Mouse (Mus musculus) liver, embryonic 14.5 days (tissue): ENCODE results near the gene Dnah3. TPM values are rescaled to one million over a fixed set of nuclear protein-coding genes. Genes with fewer than 3 reads are reported as not detected.
A peak's percentile ranks its signal among the peaks of the same experiment; 100 is the strongest.

Experiments
- ATAC-seq: fragments of 200-750 bp; cut with Nextera tagmentation; 2 replicates; pipeline ENCODE4 v1.8.0; 2017; ENCODE audit warnings: moderate number of reproducible peaks, mild to moderate bottlenecking, moderate library complexity; ENCODE audit not compliant: insufficient read depth
- DNase-seq, 3 experiments: peaks; one replicate each; pipeline ENCODE4 v3.0.0-alpha.2; 2012 to 2013; ENCODE audit warnings: low read depth in 3 of 3, low spot score in 3 of 3
- H3K27ac ChIP-seq: fragments of 300-500 bp; sonication (generic); 2 replicates; pipeline ENCODE4 v1.5.1; 2014; ENCODE audit warnings: moderate library complexity, mild to moderate bottlenecking, control low read depth, inconsistent platforms
- H3K27me3 ChIP-seq: fragments of 300-500 bp; sonication (generic); 2 replicates; pipeline ENCODE4 v1.6.1; 2014; ENCODE audit warnings: mild to moderate bottlenecking, low read length, moderate library complexity; ENCODE audit not compliant: control insufficient read depth, insufficient read depth
- H3K36me3 ChIP-seq: fragments of 300-500 bp; sonication (generic); replicated peaks from 2 replicates; pipeline ENCODE4 v1.6.1; 2014; ENCODE audit warnings: low read depth; ENCODE audit not compliant: control insufficient read depth, insufficient read depth
- H3K4me1 ChIP-seq, 2 experiments: fragments of 200-500 bp in 1 of 2; fragments of 300-500 bp in 1 of 2; sonication (generic) in 1 of 2; replicated peaks; 2 replicates each; pipeline ENCODE4 v1.6.1; 2012 to 2014; ENCODE audit warnings: antibody characterized with exemption in 1 of 2, inconsistent platforms in 1 of 2, low read length in 1 of 2; ENCODE audit not compliant: control insufficient read depth in 2 of 2, insufficient read depth in 2 of 2
- H3K4me2 ChIP-seq: fragments of 300-500 bp; sonication (generic); 2 replicates; pipeline ENCODE4 v1.6.1; 2014; ENCODE audit warnings: low read depth, mild to moderate bottlenecking, control low read depth, moderate library complexity
- H3K4me3 ChIP-seq, 2 experiments: fragments of 200-500 bp in 1 of 2; fragments of 300-500 bp in 1 of 2; sonication (generic) in 1 of 2; 2 replicates each; pipeline ENCODE4 v1.5.1; 2012 to 2014; ENCODE audit warnings: low read depth in 2 of 2, low read length in 2 of 2, mild to moderate bottlenecking in 2 of 2, control low read depth in 1 of 2, inconsistent platforms in 1 of 2, moderate library complexity in 1 of 2; ENCODE audit not compliant: insufficient read depth in 1 of 2
- H3K9ac ChIP-seq: fragments of 300-500 bp; sonication (generic); replicated peaks from 2 replicates; pipeline ENCODE4 v1.6.1; 2014; ENCODE audit warnings: mild to moderate bottlenecking, control low read depth, moderate library complexity
- H3K9me3 ChIP-seq: fragments of 300-500 bp; sonication (generic); 2 replicates; pipeline ENCODE4 v1.6.1; 2016; ENCODE audit warnings: low read length, mixed read lengths; ENCODE audit not compliant: control insufficient read depth
- CTCF ChIP-seq: IDR thresholded peaks from 2 replicates; pipeline ENCODE4 v1.5.1; 2016; ENCODE audit warnings: antibody characterized with exemption, low read depth, control low read depth
- EP300 ChIP-seq: IDR thresholded peaks from 2 replicates; pipeline ENCODE4 v1.6.1; 2016; ENCODE audit warnings: antibody characterized with exemption, low read depth
- WGBS: fragments of 180-500 bp; shearing (Covaris S2); extraction: QIAGEN DNeasy Blood & Tissue Kit; methylation state at CpG from one replicate; pipeline ENCODE4 v1.1.7; 2014; ENCODE audit not compliant: insufficient replicate concordance; 5-methylcytosine and 5-hydroxymethylcytosine counted together
- polyA plus RNA-seq, 2 experiments: library from polyadenylated mRNA; depleted of rRNA in 1 of 2; stranded (reverse) in 1 of 2; unstranded in 1 of 2; fragments of >200 nt; fragmentation: Nextera tagmentation in 1 of 2; extraction: Ambion mirVana in 1 of 2; gene quantifications; 2 replicates each; pipeline versions ENCODE4 v1.2.1 to v1.2.3; 2012 to 2014

The Dnah3 gene
- polyA plus RNA-seq, 2 experiments, result not detected

DNA sequence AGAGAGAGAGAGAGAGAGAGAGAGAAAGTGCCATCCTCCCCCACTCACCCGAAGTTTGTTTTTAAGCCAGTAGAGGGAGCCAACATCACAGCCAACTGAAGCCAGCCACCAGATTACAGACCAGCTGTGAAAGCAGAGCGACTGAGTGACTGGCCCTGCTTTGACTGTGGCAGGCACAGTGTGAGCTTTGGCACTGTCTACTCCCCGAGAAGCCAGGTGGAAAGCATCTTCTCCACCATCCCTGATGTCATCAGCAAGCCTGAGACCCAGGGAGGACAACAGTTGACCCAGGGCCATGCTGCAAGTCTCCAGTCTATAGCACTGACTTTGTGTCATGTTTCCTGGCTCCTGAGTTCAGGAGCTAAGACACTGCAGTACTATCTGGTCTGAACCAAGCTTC lies 29.8 kb upstream of the Dnah3 start:
- no peak overlapping the region for H3K9ac ChIP-seq
- no peaks in the 10 kb centered on the region for H3K27me3 ChIP-seq
- DNase-seq (peak in 1 of 3 experiments; percentile 17), ATAC-seq (peak; percentile 50)
- H3K27ac ChIP-seq, result no peak overlapping the region
- H3K4me2 ChIP-seq, result no peak overlapping the region
- no peaks in the 10 kb centered on the region for H3K36me3 ChIP-seq
- peak; percentile 75 for TF ChIP-seq CTCF
- no peak for TF ChIP-seq EP300
- 2% methylated on average over 3 of the region's 3 CpGs for WGBS
- no peaks in the 10 kb centered on the region for H3K9me3 ChIP-seq
- no peaks in the 10 kb centered on the region for H3K4me1 ChIP-seq
- H3K4me3 ChIP-seq, result no peak overlapping the region

- WGBS, result 76% methylated on average over 4 of the region's 4 CpGs
- Histone ChIP-seq H3K36me3 (no peaks in the 10 kb centered on the region), H3K27ac (no peak overlapping the region), H3K9ac (no peak overlapping the region), H3K4me1 (no peaks in the 10 kb centered on the region), H3K4me3 (no peak overlapping the region), H3K4me2 (no peak overlapping the region), H3K9me3 (no peaks in the 10 kb centered on the region), H3K27me3 (no peaks in the 10 kb centered on the region)
- TF ChIP-seq EP300 (no peak), CTCF (no peak)
- ATAC-seq (no peak), DNase-seq (no peak)
Measured at GRCm38 (mm10) chr7:120123776-120124175, 28.7 kb upstream of the Dnah3 start.

DNA sequence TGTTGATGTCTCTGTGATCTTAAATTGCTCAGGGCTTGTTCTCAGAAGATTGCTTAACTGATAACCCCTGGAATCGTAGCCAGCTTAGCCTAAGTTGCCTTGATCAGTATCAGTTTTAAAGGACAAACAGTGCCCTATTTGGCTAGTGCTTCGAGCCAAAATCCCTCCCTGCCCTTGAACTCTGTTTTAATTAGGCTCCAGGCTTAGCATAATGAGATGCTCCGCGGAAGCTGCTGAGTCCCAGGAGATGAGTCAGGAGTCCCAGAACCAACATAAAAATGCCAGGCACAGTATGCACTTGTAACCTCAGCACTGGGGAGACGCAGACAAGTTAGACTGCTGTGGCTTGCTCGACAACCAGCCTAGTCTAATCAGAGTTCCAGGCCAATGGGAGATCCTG lies 22.4 kb upstream of the Dnah3 start:
- TF ChIP-seq EP300 (no peak), CTCF (no peak)

GRCm38 (mm10) chr7:120116976-120117375 lies 21.9 kb upstream of the Dnah3 start:
- Histone ChIP-seq H3K4me1 (no peaks in the 10 kb centered on the region), H3K4me2 (no peak overlapping the region), H3K27me3 (no peaks in the 10 kb centered on the region), H3K4me3 (no peak overlapping the region), H3K9me3 (no peaks in the 10 kb centered on the region), H3K36me3 (no peaks in the 10 kb centered on the region), H3K9ac (no peak overlapping the region), H3K27ac (no peak overlapping the region)
- DNase-seq (no peak), ATAC-seq (no peak)
- no peak for TF ChIP-seq CTCF
- TF ChIP-seq EP300, result no peak
- WGBS, result 71% methylated on average over 5 of the region's 5 CpGs

More for the DNA sequence above, 22.4 kb upstream of the Dnah3 start:
- no peaks in the 10 kb centered on the region for H3K36me3 ChIP-seq
- WGBS, result 50% methylated on average over 6 of the region's 6 CpGs
- no peaks in the 10 kb centered on the region for H3K27me3 ChIP-seq
- H3K9me3 ChIP-seq, result no peaks in the 10 kb centered on the region
- H3K4me1 ChIP-seq, result no peaks in the 10 kb centered on the region
- H3K4me3 ChIP-seq, result no peak overlapping the region
- H3K27ac ChIP-seq, result no peak overlapping the region
- ATAC-seq (no peak), DNase-seq (no peak)
- no peak overlapping the region for H3K4me2 ChIP-seq
- H3K9ac ChIP-seq, result no peak overlapping the region

DNA sequence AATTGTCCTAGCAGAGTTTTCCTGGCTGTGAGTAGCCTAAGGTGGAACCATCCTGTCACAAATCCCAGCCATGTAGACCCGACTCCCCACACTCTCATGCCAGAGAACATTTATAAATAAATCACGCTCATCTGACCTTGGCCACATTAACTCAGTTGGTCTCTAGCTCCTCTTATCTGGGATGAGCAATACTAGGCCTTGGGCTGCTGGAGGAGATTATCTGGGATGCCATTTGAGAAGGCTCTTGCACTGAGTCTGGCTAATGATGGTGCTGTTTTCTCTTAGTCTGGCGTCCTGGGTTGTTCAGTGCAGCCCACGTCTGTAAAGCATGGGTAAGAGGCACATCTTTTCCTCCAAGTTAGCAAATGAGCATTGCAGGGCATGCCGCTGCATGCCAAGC lies 14.6 kb upstream of the Dnah3 start:
- WGBS, result 52% methylated on average over 5 of the region's 5 CpGs
- no peak overlapping the region for H3K9ac ChIP-seq
- TF ChIP-seq EP300 (no peak), CTCF (no peak)
- no peaks in the 10 kb centered on the region for H3K4me1 ChIP-seq
- H3K9me3 ChIP-seq, result no peaks in the 10 kb centered on the region
- H3K4me2 ChIP-seq, result no peak overlapping the region
- H3K27me3 ChIP-seq, result no peaks in the 10 kb centered on the region
- DNase-seq (no peak), ATAC-seq (no peak)
- H3K36me3 ChIP-seq, result no peaks in the 10 kb centered on the region
- no peak overlapping the region for H3K4me3 ChIP-seq
- H3K27ac ChIP-seq, result no peak overlapping the region
